Mouse (Mus musculus) kidney, adult 2 months (tissue): ENCODE measurements around the gene Actg1.

Experiments used
- CTCF ChIP-seq: fragments of 200-500 bp; conservative IDR thresholded peaks from 2 replicates; pipeline ENCODE4 v1.5.1; 2011; ENCODE audit warnings: low read depth, mild to moderate bottlenecking, control low read depth, low read length, moderate library complexity, mixed read lengths; ENCODE audit not compliant: insufficient read depth, insufficient read length
- POLR2A ChIP-seq: fragments of 200-500 bp; IDR thresholded peaks from one replicate; pipeline ENCODE4 v1.6.1; 2011; ENCODE audit warnings: low read depth, low read length, control low read depth

GRCm38 (mm10) chr11:120347791-120348683 lies at the start of gene Actg1:
- TF ChIP-seq POLR2A (peak; percentile 83), CTCF (no peak)
